8 mouse cellular contexts compared by ENCODE assay signal in genomic region chr3:115642846-115643260, GRCm38 (mm10).
DNase-seq lines count a peak whose midpoint lies in the region; ATAC-seq and TF ChIP-seq lines count a peak whose summit lies in the region.

No protein-coding gene starts in this region.

- H3K27me3 ChIP-seq in embryonic facial prominence, embryonic 14.5 days (replicated peaks; ENCODE audit: control insufficient read depth, insufficient read depth, low read length), result no peaks in the 10 kb centered on the region
- H3K27me3 ChIP-seq in limb, embryonic 14.5 days (ENCODE audit: control insufficient read depth, insufficient read depth, low read length), result no peaks in the 10 kb centered on the region
- H3K27me3 ChIP-seq in midbrain, embryonic 16.5 days (ENCODE audit: control insufficient read depth, insufficient read depth, low read depth, low read length), result no peaks in the 10 kb centered on the region

- peak overlapping the region; percentile 45 for H3K4me3 ChIP-seq in embryonic facial prominence, embryonic 14.5 days (ENCODE audit: low read depth, low read length)
- peak overlapping the region; percentile 42 for H3K4me3 ChIP-seq in limb, embryonic 14.5 days (replicated peaks; ENCODE audit: low read length)
- peak overlapping the region; percentile 45 for H3K4me3 ChIP-seq in midbrain, embryonic 16.5 days (ENCODE audit: low read depth, low read length)

- peak overlapping the region; percentile 67; the same call in 1 of the 2 replicates for H3K27ac ChIP-seq in embryonic facial prominence, embryonic 14.5 days (replicated peaks; ENCODE audit: low read depth, low read length)
- H3K27ac ChIP-seq in limb, embryonic 14.5 days (replicated peaks; ENCODE audit: low read depth, low read length), result no peak overlapping the region
- H3K27ac ChIP-seq in midbrain, embryonic 16.5 days (ENCODE audit: low read length), result 0 out of 2 replicates have a peak overlapping the region, but pooled peaks have one; percentile 64

- peak overlapping the region; percentile 59 for H3K4me2 ChIP-seq in embryonic facial prominence, embryonic 14.5 days (ENCODE audit: low read depth, low read length)
- peak overlapping the region; percentile 64 for H3K4me2 ChIP-seq in limb, embryonic 14.5 days (replicated peaks; ENCODE audit: low read depth, low read length, severe bottlenecking)
- H3K4me2 ChIP-seq in midbrain, embryonic 16.5 days (ENCODE audit: low read length), result peak overlapping the region; percentile 69

- TF ChIP-seq POLR2A in limb, embryonic 14.5 days (IDR thresholded peaks at IDR 0.05; ENCODE audit: borderline replicate concordance, extremely low read depth, insufficient read depth, insufficient read length), result no peak

- H3K9ac ChIP-seq in embryonic facial prominence, embryonic 14.5 days (ENCODE audit: low read depth, low read length), result peak overlapping the region; percentile 60; the same call in 1 of the 2 replicates
- H3K9ac ChIP-seq in limb, embryonic 14.5 days (ENCODE audit: low read depth, low read length, severe bottlenecking), result peak overlapping the region; percentile 60
- peak overlapping the region; percentile 60; the same call in 1 of the 2 replicates for H3K9ac ChIP-seq in midbrain, embryonic 16.5 days (ENCODE audit: low read depth, low read length)

- DNase-seq in 3T3-L1 (ENCODE audit: low read depth, low spot score), result peak; percentile 84
- peak; percentile 60 to 61 for DNase-seq in adrenal gland, postnatal 4 days (ENCODE audit: low spot score in 2 of 2)
- DNase-seq in embryonic facial prominence, embryonic 14.5 days (ENCODE audit: low spot score), result peak; percentile 90
- DNase-seq in heart, adult 8-10 months (ENCODE audit: low spot score), result peak; percentile 82
- peak; percentile 43 to 71 for DNase-seq in kidney, adult 8-10 months
- DNase-seq in limb, embryonic 14.5 days (ENCODE audit: low spot score), result peak; percentile 73
- peak; percentile 70 to 88 for DNase-seq in spleen, postnatal 10 days (ENCODE audit: low spot score in 2 of 2)

- no peaks in the 10 kb centered on the region for H3K9me3 ChIP-seq in embryonic facial prominence, embryonic 14.5 days (ENCODE audit: control insufficient read depth, low read length)
- no peaks in the 10 kb centered on the region for H3K9me3 ChIP-seq in limb, embryonic 14.5 days (ENCODE audit: control insufficient read depth, low read length)
- H3K9me3 ChIP-seq in midbrain, embryonic 16.5 days (replicated peaks; ENCODE audit: control insufficient read depth, low read length, poor library complexity, severe bottlenecking), result no peaks in the 10 kb centered on the region

- no peak for ATAC-seq in embryonic facial prominence, embryonic 14.5 days (ENCODE audit: low read depth)
- ATAC-seq in limb, embryonic 14.5 days (ENCODE audit: low FRiP score, low read depth), result peak; percentile 29; the same call in 1 of the 2 replicates
- peak; percentile 23 for ATAC-seq in midbrain, embryonic 16.5 days

- WGBS in embryonic facial prominence, embryonic 14.5 days, result 6% methylated on average over 11 of the region's 11 CpGs
- WGBS in limb, embryonic 14.5 days, result 7% methylated on average over 11 of the region's 11 CpGs
- 7% methylated on average over 11 of the region's 11 CpGs for WGBS in midbrain, embryonic 16.5 days

- H3K36me3 ChIP-seq in embryonic facial prominence, embryonic 14.5 days (ENCODE audit: control insufficient read depth, insufficient read depth, low read length), result no peaks in the 10 kb centered on the region
- no peaks in the 10 kb centered on the region for H3K36me3 ChIP-seq in limb, embryonic 14.5 days (ENCODE audit: control insufficient read depth, insufficient read depth, low read length)
- no peaks in the 10 kb centered on the region for H3K36me3 ChIP-seq in midbrain, embryonic 16.5 days (ENCODE audit: control insufficient read depth, insufficient read depth, low read length)

- H3K4me1 ChIP-seq in embryonic facial prominence, embryonic 14.5 days (ENCODE audit: control insufficient read depth, insufficient read depth, low read length), result peaks cover 7% of the 10 kb centered on the region; the same call in 1 of the 2 replicates
- no peaks in the 10 kb centered on the region for H3K4me1 ChIP-seq in limb, embryonic 14.5 days (ENCODE audit: control insufficient read depth, insufficient read depth, low read length)
- peaks cover 9% of the 10 kb centered on the region; the same call in 1 of the 2 replicates for H3K4me1 ChIP-seq in midbrain, embryonic 16.5 days (ENCODE audit: control insufficient read depth, insufficient read depth, low read length)
